In genomic region chr7:124707143-124707542, GRCm38 (mm10) we compare ENCODE assay signal across 27 mouse cellular contexts.
A peak's percentile ranks its signal among the peaks of the same experiment; 100 is the strongest.
DNase-seq lines count a peak whose midpoint lies in the region; ATAC-seq and TF ChIP-seq lines count a peak whose summit lies in the region.
"Had no signal": no experiment of that assay in that cellular context is flagged by ENCODE, and none has a peak within 500 bp of the region (broad histone marks: within the 10 kb centered on the region; RNA-seq: fewer than 3 reads in every experiment).

No protein-coding gene starts in this region.

- TF ChIP-seq CTCF in gastrocnemius, adult 2 months (IDR thresholded peaks at IDR 0.05) = no peak
- TF ChIP-seq CTCF in kidney, postnatal 0 days (IDR thresholded peaks at IDR 0.05; ENCODE audit: low read depth) = no peak

- H3K4me1 ChIP-seq in kidney, embryonic 14.5 days (ENCODE audit: control insufficient read depth, insufficient read depth, low read length) = no peaks in the 10 kb centered on the region; the same call in 1 of the 2 replicates
- H3K4me1 ChIP-seq in kidney, postnatal 0 days (replicated peaks; ENCODE audit: insufficient read depth, low read length) = no peaks in the 10 kb centered on the region
- H3K4me1 ChIP-seq: embryonic facial prominence, embryonic 13.5 days; forebrain, embryonic 10.5 days; heart, embryonic 10.5 days; heart, embryonic 13.5 days had no signal

- WGBS in kidney, embryonic 14.5 days = 22% methylated on average over 3 of the region's 3 CpGs
- WGBS in kidney, postnatal 0 days = 16% methylated on average over 3 of the region's 3 CpGs

- H3K27me3 ChIP-seq in kidney, embryonic 14.5 days (ENCODE audit: control insufficient read depth, insufficient read depth, low read length) = no peaks in the 10 kb centered on the region
- H3K27me3 ChIP-seq in kidney, postnatal 0 days (ENCODE audit: insufficient read depth, low read length) = no peaks in the 10 kb centered on the region
- H3K27me3 ChIP-seq: embryonic facial prominence, embryonic 13.5 days; forebrain, embryonic 13.5 days; heart, embryonic 13.5 days had no signal

- H3K4me3 ChIP-seq in gastrocnemius, adult 2 months = no peak overlapping the region
- H3K4me3 ChIP-seq in kidney, embryonic 14.5 days (ENCODE audit: low read length) = no peak overlapping the region
- H3K4me3 ChIP-seq in kidney, postnatal 0 days (replicated peaks; ENCODE audit: low read depth, low read length) = no peak overlapping the region
- H3K4me3 ChIP-seq: embryonic facial prominence, embryonic 13.5 days; forebrain, embryonic 10.5 days; forebrain, embryonic 13.5 days; heart, embryonic 10.5 days; heart, embryonic 13.5 days had no signal

- no peaks in the 10 kb centered on the region for H3K9me3 ChIP-seq in kidney, embryonic 14.5 days (ENCODE audit: control insufficient read depth, low read length)
- H3K9me3 ChIP-seq in kidney, postnatal 0 days (replicated peaks; ENCODE audit: low read length) = no peaks in the 10 kb centered on the region
- H3K9me3 ChIP-seq: embryonic facial prominence, embryonic 13.5 days; forebrain, embryonic 10.5 days; forebrain, embryonic 13.5 days; heart, embryonic 10.5 days; heart, embryonic 13.5 days had no signal

- H3K4me2 ChIP-seq in kidney, embryonic 14.5 days (replicated peaks; ENCODE audit: low read depth, low read length) = no peak overlapping the region
- H3K4me2 ChIP-seq in kidney, postnatal 0 days (ENCODE audit: low read length) = no peak overlapping the region
- H3K4me2 ChIP-seq: embryonic facial prominence, embryonic 13.5 days; forebrain, embryonic 13.5 days; heart, embryonic 13.5 days; hindbrain, embryonic 14.5 days had no signal

- ATAC-seq in kidney, embryonic 14.5 days (ENCODE audit: low FRiP score, low TSS enrichment) = peak; percentile 52; the same call in 1 of the 2 replicates
- no peak for ATAC-seq in kidney, postnatal 0 days (replicated peaks; ENCODE audit: low FRiP score, low read depth)
- ATAC-seq: CD4-positive, CD25-positive, alpha-beta regulatory T cell, adult 4 months; forebrain, embryonic 13.5 days; forebrain, embryonic 16.5 days; hindbrain, postnatal 0 days had no signal

- no peak overlapping the region for H3K27ac ChIP-seq in gastrocnemius, adult 2 months
- H3K27ac ChIP-seq in kidney, embryonic 14.5 days (ENCODE audit: low read depth, low read length) = no peak overlapping the region
- no peak overlapping the region for H3K27ac ChIP-seq in kidney, postnatal 0 days
- H3K27ac ChIP-seq: embryonic facial prominence, embryonic 13.5 days; forebrain, embryonic 10.5 days; forebrain, embryonic 13.5 days; heart, embryonic 10.5 days; heart, embryonic 13.5 days; hindbrain, embryonic 14.5 days; hindbrain, postnatal 0 days had no signal

- no peak overlapping the region for H3K9ac ChIP-seq in kidney, embryonic 14.5 days (ENCODE audit: low read depth, low read length)
- no peak overlapping the region for H3K9ac ChIP-seq in kidney, postnatal 0 days (ENCODE audit: low read depth, low read length)
- H3K9ac ChIP-seq: embryonic facial prominence, embryonic 13.5 days; forebrain, embryonic 13.5 days; heart, embryonic 13.5 days; hindbrain, embryonic 14.5 days had no signal

- intact Hi-C loops in gastrocnemius, adult 2 months (cut with DNase I) = no loop called here

- DNase-seq in gastrocnemius, adult 2 months = peak; percentile 23
- DNase-seq in gastrocnemius, postnatal 25 days = no peak
- no peak for DNase-seq in kidney, adult 8-10 months
- peak; percentile 46 for DNase-seq in kidney, postnatal 0 days (ENCODE audit: low spot score)
- DNase-seq in kidney, adult 11 months = no peak
- DNase-seq in skeletal muscle tissue, adult 2 months (ENCODE audit: low read depth, low spot score) = peak; percentile 16
- DNase-seq in layer of hippocampus, postnatal 25 days (ENCODE audit: extremely low spot score in 1 of 2, low spot score in 1 of 2) = no peak
- DNase-seq: adrenal gland, adult 2 months; adrenal gland, postnatal 14 days; cerebellum, adult 11 months; cerebellum, adult 2 months; cerebellum, adult 9-11 months; cerebellum, postnatal 25 days; gastrocnemius, postnatal 36 days; heart, adult 11 months; heart, postnatal 14 days; heart, postnatal 4 days had no signal

- no peaks in the 10 kb centered on the region for H3K36me3 ChIP-seq in kidney, embryonic 14.5 days (ENCODE audit: control insufficient read depth, insufficient read depth, low read length)
- no peaks in the 10 kb centered on the region for H3K36me3 ChIP-seq in kidney, postnatal 0 days (ENCODE audit: insufficient read depth, low read length)
- H3K36me3 ChIP-seq: embryonic facial prominence, embryonic 13.5 days; forebrain, embryonic 10.5 days; heart, embryonic 10.5 days; heart, embryonic 13.5 days had no signal

Comparison
In these comparisons a context has a peak if more than half of its experiments do, and no peak if none do; other contexts are left out.
1. DNase-seq: peak in gastrocnemius, adult 2 months (single experiment), kidney, postnatal 0 days (single experiment) and skeletal muscle tissue, adult 2 months (single experiment); none in gastrocnemius, postnatal 25 days (single experiment), kidney, adult 8-10 months (0 of 2), kidney, adult 11 months (single experiment) and layer of hippocampus, postnatal 25 days (0 of 2).